Mouse (Mus musculus) adrenal gland, postnatal 25 days (tissue): Measurements from ENCODE around the gene Vwa8. TPM values are rescaled to one million over a fixed set of nuclear protein-coding genes. Genes with fewer than 3 reads are reported as not detected.
"Not testable (repeated sequence)": the region's sequence is repeated elsewhere in the genome, so short reads cannot be mapped to it uniquely, and the experiment has no call there.

Source experiments
- DNase-seq: peaks from one replicate; pipeline ENCODE4 v3.0.0; 2021; ENCODE audit warnings: mixed read lengths
- total RNA-seq: library from RNA; stranded (reverse); gene quantifications from 2 replicates; pipeline ENCODE4 v1.2.3, GENCODE M21; 2021

The Vwa8 gene
- total RNA-seq, 1 experiment from 2014 or later, result 144 TPM

DNA sequence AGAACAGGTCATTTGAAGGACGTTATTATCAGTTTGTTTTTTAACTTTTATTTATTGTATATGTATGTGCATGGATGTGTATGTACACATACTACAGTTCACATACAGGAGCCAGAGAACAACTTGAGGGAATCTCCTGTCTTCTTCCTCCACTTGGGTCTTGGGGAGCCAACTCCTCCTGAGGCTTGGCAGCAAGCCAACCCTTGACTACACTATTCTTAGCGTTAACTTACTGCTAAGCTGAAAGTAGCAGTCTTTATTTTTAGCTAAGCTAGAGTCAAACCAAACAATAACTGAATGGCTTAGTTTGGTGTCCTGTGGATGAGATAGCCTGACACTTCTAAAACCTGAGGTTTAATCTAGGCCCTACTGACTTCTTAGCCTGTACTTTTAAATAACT, 135.4 kb downstream of the Vwa8 start:
- peak; percentile 23 for DNase-seq

DNA sequence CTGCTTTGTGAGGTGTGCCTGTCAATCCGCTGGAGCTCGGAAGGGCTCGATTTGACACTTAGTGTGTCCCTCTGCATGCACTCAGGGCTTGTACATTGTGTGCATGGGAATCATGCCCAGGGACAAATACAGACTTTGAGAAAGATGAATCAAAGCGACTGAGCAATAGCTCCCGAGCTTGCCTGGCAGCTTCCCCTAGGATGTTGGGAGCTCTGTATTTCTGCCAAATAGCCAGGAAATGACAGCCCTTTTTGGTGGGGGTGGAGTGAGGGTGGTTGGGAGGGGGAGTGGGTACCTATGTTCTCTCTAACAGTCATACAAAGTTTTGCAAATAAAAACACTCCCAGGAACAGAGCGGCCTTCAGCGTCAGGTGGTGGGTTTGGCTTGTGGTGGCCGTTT, 138.7 kb downstream of the Vwa8 start:
- peak; percentile 22 for DNase-seq

DNA sequence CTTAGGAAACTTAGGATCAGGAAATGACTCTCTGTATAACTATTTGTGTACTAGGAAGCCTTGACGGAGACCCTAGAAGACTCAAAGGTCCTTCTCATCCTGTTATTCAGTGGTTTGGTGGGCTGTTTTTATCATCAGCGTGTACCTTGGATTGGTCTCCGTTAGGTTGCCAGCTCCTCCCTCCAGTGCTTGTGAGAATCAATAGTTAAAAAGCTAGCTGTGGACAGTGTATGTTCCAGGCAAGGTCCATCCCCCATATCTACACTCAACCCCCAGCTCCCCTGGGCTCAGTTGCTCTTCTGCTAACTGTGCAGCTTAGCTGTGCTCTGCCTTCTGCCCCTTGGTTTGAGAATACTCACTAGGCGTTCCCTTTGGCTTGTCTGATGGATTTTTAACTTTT, 143.6 kb downstream of the Vwa8 start:
- no peak for DNase-seq

DNA sequence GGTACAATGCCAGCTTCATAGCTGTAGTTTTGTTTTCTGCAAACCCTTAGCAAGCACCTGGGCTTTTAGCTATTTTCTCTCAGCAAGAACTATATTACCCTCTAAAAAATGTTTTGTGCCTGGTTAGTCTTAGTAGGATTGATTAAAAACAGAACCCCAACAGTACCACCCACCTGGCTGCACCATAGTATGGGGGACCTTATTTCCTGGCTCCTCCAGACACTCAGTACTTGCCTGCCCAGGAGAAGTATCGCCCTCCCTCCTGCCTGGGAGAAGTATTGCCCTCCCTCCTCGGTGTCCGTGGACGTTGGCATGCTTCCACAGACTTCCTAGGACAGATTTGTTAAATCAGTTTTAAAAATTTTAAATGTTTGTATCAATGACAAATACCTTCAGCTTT, 144.7 kb downstream of the Vwa8 start:
- no peak for DNase-seq

DNA sequence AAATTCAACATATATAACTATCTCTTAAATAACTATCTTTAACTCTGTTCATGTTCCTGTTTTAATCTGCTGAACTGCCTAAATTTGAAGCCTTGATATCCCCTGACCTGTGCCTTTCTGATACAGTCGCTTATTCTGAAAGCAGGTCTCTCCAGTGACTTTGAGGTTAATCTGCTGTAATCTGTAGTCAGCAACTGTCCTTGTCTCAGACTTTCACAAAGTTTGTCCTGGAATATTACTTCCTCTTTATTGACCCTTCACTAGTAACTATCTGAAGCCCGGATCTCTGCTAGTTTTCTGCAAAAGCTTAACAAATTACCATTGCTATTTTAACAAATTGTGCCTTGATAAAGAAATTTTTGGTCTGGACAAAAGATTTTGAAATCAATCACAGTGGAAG, 147.5 kb downstream of the Vwa8 start:
- no peak for DNase-seq

DNA sequence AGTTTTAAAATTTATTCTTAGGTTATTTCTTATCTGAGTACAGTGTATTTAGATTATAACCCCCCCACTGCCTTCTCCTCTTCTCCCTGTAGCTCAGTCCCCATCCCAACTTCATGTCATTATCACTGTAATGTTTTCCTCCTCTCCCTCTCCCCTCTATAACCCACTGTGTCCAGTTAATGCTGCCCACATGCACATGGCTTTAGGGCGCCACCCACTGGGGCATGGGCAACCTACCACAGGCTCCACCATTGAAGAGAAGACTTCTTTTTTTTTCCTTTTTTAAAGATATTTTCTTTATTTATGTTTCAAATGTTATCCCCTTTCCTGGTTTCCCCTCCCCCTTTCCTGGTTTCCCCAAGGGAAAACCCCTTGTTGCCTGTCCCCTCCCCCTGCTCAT, 154.7 kb downstream of the Vwa8 start:
- peak; percentile 49 for DNase-seq

DNA sequence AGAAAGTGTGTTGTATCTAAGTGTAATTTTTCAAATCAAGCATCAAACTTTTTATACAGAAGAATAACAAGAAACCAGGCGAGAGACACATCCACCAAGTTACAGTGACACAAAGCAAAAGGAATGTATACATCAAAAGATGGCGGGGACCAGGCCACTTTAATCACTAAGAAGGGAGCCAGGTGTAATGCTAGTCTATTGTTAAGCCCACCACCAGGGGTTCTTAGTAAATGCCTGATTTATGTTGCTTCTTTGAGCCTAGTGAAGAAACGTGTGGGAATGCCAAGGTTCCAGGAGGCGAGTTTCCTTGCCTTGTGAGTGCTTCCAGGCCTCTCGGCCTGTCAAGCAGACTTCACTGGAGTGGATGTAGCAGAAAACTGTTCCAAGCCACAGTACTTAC, 168.9 kb downstream of the Vwa8 start:
- DNase-seq, result not testable (repeated sequence)

DNA sequence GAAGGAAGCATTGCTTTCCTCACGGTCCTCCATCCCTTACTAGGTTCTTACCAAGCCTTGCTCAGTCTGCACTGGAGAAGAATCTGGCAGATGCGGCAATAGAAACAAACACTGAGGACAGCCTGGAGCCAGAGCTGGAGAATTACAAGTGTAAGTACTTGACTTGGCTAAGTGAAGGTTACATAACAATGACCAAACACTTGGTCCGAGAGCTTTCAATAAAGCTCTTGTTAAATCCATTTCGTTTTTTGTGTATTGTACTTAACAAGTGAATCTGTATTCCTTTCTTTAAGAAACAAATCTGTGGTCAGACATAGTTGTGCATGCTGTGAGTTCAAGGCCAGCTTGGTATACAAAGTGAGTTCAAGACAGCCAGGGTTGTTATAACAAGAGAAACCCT, 169.7 kb downstream of the Vwa8 start:
- no peak for DNase-seq

DNA sequence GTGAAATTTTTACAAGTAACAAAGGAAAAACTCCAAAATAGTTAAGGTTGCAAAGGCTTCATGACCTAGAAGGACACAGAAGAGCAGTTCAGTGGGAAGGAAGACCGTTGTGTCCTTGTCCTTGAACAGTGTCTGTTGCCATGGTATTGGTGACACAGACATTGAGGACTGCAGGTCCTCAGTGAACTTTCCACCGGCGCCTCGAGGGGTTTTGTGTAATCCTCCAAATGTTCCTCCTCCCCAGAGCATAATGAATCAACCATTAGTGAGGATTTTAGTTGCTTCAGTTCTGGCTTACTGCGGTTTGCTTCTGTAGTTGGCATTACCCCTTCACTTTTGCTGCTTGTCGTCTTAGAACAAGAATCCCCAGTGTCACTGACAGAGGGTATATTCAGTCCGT, 172.9 kb downstream of the Vwa8 start:
- peak; percentile 48 for DNase-seq

DNA sequence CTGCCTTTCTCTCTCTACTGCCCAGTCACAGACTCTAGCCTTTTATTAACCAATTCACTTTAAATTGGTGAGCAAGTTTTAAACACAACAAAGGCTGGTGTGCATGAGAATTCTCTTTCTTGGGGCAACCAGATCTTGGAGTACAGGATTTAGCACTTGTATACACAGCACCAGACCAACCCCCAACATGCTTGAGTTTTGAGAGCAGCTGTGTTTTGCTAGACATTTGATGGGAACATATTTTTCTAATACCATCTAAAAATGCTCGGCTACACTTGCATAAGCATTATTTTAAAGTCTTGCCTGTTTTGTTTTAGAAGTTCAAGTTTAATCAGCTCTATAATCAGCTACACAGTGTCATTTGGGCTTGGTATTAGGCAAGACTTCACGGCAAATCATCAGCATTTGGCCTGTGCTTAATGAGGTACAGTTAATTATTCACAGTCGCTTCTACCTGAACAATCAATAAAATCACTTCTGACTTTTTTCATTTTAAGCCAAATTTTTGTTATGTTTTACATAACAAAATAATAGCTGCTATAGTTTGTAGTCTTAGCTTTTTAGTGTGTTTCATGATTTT, 180.2 kb downstream of the Vwa8 start:
- no peak for DNase-seq

DNA sequence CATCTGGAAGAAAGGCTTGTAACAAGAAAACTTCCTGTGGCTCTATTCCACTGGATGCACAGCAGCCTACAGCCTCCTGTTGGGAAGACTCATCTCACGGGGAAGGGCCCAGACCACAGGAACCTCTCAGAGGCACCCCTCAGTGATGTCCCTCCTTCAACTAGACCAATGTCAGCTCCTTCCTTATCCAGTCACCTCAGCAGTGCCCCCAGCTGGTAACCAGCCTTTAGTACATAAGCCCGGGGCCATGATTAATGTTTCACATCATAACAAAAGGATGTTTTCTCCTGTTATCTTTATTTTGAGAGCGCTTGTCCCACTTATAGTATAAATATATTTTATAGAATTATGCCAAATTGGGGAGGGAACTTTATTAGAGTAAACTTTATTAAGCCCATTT, 181.9 kb downstream of the Vwa8 start:
- peak; percentile 13 for DNase-seq

DNA sequence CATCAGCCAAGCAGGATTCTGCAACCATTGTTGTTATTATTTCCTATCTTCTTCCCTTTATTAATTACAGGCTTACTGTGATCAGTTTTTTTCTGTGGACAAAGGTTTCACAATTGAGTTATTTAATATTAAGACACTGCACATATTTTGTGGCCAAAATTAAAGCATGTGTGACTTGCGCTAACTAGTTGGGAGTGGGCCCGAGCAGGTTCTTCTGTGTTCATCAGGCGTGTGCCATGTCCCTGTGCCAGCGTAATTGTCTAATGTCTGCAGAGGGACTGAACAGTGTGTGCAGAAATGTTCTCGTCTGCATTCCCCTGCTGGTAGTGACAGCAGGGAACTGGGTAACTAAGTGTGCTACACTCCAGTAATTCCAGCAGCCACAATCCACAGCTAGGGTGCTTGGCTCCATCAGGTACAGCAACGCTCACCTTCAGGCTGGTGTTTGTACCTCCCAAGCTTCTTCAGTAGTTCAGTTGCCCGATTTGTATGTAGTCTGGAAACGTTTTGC, 182.4 kb downstream of the Vwa8 start:
- no peak for DNase-seq

DNA sequence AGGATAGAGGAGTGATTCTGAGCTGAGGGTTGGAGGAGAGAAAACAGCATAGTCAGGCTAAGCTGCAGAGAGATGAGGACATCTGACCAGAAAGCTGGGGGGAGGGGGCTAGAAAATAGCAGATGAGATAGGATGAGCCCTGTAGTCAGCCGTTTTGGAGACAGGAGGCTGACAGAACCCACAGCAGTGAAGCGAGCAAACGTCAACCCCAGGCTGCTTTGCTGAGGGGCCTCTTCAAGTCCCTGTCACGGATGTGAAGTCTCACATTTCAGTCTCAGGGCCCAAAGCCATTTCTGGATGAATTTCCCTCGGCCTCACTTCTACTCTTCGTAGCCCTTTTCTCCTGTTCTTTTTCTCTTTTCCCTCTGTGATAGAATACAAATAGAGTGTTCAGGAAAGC, 184.5 kb downstream of the Vwa8 start:
- DNase-seq, result no peak

DNA sequence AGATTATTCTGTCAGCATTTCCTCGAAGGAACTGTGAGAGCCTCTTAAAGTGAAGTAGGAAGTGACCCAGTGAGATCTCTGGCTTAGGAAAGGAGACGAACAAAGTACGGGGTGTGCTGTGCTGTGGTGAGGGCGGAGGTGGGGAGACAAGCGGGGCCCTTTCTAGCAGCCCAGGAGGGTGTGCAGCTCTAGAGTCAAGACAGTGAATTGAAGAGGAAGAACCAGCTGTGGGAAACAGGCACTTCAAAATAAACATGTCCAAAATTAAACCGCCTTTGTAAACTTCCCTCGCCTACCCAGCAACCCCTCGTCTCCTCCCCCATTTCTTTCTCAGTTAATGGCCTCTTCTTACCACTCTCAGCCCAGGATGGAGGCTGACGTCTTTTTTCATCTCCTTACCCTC, 185.7 kb downstream of the Vwa8 start:
- DNase-seq, result no peak

DNA sequence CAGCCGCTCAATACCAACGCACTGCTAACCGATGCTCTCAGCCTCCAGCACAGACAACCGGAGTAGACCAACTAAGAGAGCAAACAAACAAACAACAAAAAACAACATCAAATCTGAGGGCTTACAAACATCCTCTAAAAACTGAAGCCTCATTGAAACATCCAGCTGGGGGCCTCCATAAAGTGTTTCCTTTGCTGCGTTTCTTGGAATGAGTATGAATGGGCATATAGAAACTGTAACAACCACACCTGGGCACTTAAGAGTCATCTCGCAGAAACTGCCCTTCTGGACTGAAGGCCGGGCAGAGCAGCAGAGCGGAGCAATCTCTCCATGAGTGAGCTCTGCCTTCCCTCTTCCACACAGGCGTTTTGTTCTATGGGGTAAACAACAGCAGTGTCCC, 186.7 kb downstream of the Vwa8 start:
- DNase-seq, result no peak

DNA sequence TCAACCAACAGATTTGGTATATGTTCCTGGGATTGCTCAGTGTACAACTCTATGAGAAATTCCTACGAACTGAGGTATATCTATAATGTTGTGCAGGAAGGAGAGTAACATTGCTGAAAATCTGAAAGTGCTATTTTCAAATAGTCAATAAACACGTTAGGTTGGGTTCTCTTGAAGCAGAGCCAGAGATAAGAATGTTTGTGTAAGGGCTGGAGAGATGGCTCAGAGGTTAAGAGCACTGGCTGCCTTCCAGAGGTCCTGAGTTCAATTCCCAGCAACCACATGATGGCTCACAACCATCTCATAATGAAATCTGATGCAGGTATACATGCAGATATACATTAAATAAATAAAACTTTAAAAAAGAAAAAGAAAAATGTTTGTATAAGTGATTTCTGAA, 198.3 kb downstream of the Vwa8 start:
- DNase-seq, result no peak

DNA sequence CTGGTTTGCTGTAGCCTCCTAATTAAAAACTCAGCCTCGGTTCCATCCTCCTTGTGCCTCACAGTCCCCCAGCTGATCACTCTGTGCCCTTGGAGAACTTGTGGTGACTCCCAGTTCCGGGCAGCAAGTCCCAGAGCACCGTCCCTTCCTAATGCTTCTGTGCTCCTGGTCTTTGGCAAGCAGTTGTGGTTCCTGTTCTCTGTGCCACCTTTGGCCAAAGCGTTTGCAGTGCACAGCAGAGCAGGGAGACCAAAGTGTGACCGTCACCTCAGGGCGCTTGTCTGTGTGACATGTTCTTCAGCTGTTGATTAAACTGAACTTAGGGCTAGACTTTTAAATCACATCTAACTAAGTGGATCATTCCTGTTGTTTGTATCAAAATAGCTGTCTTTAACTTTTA, 199.1 kb downstream of the Vwa8 start:
- no peak for DNase-seq

DNA sequence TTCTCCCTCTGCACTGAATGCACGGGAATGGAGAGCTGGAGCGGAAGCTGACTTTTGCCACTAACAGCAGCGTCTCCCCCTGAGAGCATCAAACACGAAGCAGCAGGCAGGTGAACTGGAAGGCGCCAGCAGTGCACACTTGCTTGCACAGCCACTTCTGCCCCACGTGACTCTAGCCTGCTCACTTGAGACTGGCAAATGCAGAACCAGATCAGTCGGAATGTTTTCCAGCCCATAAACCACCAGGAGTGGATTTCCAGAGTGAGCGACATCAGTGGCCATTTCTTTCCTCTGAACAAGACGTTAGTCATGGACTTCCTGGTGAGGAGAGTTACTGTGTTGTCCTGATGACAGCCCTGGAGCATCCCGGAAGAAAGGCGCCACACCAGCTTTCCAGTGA, 200.7 kb downstream of the Vwa8 start:
- DNase-seq, result no peak

DNA sequence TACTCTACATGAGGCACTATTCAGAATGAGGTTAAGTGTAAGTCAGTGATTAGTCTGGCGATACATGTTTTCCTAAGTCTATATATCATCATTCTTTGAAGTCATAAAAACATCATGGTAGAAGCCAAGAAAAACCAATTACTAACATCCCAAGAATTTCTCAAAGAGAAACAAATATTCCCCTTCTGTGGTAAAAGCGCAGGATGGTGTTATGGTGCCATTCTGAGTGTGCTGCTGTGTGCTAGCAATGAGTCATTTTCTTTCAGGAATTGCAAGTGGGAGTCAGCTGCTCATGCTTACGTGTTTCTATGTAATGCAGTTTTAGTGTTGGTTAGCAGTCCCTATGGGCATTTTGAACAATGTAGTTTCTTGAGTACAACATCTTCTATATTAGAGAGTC, 216.8 kb downstream of the Vwa8 start:
- DNase-seq, result no peak

DNA sequence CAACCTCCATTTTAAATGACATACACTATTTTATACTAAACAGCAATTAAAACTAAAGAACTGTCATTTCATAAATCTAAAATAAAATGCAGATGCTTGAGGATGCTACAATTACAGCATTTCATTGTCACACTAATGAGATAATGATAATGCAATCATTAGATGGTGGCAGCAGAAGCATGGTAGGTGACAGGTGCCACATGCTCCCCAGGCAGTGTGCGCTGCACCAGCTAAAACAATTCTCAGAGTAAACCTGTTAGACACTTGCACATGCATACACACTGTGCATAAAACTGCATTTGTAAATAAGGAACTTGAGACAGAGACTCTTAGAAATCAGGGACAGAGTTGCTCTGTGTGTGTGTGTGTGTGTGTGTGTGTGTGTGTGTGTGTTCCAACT, 220.7 kb downstream of the Vwa8 start:
- DNase-seq, result no peak

DNA sequence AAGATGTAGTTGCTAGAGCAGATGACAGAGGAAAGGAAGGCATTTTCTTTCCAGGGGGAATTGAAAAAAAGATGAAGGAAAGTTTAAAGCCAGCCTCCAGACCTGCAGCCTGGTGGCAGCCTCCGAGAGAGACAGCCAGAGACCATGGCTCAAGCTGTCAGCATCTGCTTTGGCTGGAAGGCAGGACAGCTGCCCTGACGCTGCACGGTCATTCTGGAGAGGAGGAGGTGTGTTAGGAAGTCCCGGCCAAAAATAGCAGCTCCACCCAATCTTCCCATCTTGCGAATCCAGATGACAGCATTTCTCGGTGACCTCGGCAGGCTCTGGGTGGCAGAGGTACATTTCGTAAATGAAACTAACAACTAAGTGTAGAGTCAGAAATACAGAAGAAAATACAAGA, 225.9 kb downstream of the Vwa8 start:
- DNase-seq, result no peak

DNA sequence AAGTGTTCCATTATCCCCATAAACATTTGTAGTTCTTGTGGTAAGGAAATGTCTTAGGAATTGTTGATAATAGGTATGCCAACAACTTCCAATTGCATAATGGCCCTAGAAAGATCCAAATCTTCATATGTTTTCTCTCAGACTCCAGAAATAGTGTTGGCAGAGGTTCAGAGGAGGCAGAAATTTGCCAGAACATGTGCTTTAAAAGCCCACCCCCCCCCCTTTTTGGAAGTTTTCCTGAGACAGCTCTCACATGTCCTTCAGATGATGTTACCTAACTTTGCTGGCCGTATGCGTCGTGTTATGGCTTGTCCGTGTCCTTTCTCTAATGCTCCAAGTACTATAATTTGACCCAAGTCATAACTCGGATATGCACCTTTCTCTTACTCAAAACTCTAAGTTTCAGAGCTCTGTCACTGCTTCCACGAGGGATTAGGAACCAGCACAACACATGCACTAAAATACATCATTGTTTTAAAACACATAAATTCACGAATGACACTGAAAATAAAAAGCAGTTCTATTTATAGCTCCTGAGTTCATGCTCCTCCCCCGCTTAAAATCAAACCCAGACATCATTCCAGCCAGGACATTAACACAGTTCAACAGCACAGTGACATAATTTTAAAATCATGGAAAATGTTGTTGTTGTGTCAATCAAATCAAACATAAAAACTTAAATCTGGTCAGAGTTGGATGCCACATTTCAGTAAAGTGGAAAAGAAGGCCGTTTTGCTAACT, 227.9 kb downstream of the Vwa8 start:
- no peak for DNase-seq

DNA sequence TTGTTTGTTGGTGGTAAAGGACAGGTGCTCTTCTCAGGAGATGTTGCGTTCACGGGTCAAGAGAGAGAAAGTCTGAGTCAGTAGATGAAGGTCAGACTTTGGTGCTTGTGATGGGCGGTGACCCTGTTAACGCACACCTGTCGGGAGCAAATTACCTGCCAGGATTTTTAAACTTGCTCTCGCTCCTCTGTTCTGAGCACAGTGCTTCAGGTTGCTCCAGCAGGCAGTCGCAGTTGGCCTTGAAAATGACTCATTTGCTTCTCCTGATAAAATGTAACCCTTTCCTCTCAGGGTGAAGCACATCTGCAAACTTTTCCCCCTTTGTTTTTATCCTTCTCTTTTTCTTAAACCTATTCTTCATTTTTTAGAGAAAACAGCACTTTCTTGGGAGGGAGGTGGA, 234.7 kb downstream of the Vwa8 start:
- no peak for DNase-seq

DNA sequence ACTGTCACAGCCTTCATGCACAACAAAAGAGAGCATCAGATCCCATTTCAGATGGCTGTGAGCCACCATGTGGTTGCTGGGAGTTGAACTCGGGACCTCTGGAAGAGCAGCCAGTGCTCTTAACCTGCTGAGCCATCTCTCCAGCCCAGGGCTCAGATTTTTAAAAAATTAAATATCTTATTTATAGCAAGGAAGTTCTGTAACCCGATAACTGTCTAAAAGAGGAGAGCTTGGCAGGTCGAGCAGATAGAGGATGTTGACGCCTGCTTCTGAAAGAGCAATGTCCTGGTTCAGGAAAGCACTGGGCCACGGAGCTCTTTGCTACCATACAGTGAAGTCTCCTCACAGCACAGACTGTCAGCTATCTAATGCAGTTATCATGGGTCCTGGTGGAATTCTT, 237.2 kb downstream of the Vwa8 start:
- DNase-seq, result no peak
